Mouse (Mus musculus) heart, adult 9 months (tissue): ENCODE results near the gene Grid1.

Experiments
- DNase-seq, 2 experiments: peaks; one replicate each; pipeline ENCODE4 v3.0.0; 2022; ENCODE audit warnings: low spot score in 2 of 2

The Grid1 gene

DNA sequence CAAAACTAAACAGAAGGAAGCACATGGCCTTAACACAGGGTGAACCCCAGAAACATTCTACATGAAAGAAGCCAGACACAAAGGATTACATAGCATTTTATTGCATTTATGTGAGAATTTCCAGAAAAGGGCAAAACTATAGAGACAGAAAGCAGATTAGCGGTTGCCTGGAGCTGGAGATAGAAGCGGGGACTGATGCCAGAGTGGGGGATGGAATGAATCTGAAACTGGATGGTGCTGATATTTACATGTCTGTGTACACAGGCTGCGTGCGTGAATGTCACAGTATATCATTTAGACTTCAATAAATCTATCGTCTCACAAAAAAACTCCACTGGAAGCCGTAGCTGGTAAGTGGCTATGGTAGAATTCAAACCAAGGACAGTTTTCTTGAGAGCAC lies 96.4 kb downstream of the Grid1 start:
- no peak for DNase-seq

DNA sequence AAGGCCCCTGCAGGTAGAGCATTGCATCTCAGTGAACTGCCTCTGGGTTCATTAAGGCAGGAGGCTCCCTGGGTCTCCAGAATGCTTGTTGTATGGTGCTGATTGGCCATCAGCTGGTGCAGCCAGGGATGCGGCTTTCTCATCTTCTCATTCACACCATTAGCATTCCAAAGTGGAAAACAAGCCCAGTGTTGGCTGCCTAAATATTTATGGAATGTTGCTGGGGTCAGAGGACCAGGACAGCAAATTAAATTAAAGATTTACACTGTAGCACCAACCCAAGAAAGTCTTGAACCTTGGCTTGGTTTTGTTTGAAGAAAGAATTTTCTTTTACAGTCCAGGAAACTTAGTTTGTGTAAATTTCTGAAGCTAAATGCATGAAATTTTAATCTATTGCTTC lies 97.2 kb downstream of the Grid1 start:
- no peak for DNase-seq

DNA sequence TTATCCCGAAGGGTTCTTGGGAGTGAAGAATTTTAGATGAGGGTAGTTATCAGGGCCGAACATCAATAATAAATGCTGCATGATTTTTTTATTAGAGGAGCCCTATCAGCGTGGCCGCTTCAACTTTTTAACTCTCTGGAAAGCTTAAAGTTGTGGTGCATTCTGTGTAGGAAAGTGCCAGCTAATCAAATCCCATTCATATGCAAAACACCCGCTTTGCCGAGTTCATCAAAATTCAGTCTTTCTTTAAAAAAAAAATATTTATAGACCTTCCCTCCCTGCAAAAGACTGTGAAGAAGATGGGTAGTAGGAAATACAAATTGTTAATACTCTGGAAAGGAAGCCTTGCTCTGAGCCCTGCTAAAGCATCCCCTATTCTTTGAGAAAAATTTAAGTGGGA lies 99.3 kb downstream of the Grid1 start:
- no peak for DNase-seq

DNA sequence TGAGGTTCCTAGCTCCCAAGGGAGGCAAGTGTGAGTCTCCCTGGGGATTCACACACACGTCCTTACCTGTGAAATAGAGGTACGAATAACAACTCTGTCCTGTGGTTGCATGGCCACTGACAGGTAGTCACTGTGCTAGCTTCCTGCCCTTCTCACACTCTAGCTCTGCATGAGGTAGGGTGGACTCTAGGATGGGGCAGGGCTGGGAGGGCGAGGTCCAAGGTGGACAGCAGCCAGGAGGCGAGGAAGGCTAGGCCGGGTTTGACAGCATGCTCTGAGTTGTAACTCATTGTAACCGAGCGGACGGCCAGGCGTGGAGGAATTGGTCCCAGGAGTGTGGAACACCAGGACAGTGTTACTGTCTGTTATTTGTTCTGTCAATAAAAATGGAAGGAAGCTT lies 101.4 kb downstream of the Grid1 start:
- DNase-seq = no peak

DNA sequence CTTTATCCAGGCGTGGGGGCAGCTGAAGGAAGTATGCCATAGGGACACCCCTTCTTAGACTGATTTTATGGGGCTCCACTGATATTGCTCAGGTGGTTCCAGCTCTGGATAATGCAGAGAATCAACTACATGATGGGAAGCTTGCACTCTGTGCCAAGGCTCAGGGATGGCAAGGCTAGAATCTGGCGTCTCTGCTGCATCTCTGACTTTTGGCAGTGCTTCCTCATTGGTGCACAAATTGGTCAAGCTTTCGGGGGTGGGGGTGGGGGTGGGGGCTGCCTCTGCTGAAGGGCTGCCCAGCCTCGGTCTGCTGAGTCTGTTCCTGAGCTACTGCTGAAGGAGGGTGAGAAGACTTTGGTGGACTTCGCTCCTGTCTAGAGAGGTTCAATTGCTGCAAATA lies 105.1 kb downstream of the Grid1 start:
- DNase-seq = no peak

DNA sequence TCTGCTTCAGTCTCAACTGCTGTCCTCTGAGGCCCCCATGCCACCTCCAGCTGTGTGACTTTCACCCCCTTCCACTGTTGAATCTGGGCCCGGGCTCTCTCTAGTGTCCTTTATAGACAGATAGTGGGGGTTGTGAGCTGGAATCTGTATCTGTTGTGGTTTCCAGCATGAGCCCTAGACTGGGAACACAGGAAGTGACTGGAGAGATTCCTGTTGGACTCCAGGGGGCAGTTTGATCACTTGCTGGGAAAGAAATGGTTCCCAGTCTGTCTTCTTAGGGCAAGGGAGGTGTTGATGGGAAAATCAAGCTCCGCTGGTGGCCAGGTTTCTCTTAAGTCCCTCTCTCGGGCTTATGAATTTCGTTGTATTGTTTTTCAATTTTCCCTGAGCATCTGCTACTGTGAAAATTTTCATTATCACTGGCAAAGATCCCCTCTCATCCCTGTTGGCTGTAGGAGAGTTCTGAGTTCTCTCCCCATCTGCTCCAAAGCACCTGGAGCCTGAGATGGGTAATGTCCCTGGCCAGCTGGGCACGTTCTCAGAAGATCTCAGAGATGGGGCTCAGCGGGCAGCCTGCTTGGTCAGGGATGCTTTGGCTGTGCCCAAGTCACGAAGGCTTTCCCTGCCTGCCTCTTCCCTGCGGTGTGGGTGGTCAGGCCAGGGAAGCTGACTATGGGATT lies 110.3 kb downstream of the Grid1 start:
- no peak for DNase-seq

DNA sequence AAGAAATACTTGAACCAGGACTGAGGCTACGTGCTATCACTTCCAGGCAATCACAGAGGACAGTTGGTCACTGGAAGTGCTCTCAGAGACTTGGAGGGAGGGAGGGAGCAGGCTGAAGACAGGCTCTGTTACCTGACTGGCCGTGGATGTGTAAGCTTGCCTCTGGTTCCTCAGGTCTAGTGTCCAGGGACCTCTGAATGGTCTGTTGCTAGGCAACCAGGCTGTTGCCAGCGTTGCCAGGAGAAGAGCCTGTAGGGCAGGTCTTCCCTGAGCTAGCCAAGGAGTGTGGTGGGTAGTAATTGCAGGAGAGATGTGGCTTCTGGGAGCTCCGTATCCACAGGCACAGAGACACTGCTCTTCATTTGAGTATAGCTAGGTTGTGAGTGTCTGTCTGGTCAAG lies 113.3 kb downstream of the Grid1 start:
- DNase-seq = no peak

DNA sequence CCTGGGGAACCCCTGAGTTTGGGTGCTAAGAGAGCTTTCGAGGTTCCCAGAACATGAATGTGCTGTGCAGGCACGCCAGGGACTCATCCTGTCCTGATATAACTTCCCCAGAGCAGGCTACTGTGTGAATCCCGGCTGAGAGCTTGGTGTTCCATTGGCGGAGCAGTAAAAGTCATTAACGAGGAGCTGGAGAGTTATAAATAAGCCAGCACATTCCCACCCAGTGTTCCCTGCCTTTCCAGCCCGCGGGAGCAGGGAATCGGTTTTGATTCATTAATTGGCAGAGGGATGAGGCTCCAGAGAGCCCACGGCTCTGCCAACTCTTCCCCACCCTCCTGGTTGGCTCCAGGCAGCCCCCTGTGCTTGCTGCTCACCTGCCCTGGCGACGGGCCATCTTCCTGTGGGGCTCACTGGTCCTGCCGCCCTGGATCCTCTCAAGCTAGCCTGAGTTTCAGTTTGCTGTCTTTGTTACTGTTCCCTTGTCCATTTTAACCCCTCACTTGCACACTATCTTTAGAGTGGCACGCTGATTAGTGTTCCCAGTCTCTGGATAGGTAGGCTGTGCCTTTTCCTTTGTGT lies 116.4 kb downstream of the Grid1 start:
- DNase-seq = no peak

DNA sequence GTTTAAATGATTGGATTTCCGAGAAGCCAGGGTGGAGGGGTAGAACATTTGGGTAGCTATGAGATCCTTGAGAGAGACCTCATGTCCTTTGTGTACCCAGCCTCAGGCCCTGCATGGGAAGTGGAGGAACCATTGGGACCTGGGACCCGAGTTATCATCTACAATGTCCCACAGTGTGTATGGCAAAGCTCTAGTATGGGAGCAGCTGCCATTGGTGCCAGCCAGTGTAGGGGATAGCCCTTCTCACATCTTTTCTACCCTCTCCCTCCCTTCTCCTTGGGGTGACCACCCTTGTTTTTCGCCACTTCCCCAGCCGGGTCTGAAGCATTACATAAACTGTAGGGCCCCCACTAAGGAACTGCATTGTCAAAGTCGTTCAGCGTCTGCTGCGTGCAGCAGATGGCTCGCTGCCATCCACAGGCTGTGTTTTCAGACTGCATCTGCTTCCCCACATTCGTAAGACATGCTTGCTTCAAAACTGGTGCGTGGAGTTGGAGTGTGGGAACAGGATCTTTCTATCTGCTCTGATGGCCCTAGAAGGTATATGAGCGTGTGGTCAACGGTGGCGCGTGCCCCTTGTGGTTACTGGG lies 124.6 kb downstream of the Grid1 start:
- DNase-seq = no peak

DNA sequence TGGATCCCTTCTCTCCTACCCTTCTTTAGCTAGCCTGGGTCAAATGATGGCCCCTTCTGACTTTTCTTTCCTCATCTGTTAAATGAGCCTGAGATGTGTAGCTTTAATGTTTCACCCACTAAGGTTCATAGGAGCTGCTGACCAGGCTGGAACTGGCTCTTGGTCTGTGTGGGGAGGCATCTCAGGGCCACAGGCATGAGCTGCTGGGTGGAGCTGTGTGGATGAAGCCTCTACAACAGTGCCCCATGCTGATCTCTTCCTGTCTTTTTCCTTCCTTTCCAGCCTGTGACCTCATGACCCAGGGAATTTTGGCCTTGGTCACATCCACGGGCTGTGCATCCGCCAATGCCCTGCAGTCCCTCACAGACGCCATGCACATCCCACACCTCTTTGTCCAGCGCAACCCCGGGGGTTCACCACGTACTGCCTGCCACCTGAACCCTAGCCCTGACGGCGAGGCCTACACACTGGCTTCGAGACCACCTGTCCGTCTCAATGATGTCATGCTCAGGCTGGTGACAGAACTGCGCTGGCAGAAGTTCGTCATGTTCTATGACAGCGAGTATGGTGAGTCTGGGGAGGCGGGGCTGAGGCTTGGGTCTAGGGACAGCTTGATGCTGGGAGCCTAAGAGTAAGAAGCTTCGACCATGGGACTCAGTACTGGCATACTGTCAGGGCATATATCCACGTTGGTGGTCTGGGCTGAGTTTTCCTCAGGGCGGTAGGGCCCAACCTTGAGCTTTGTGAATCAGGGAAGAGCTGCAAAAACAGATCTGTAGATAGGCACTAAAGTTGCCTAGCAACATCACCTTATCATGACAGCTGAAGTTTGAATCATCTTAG lies 125.8 kb downstream of the Grid1 start:
- no peak for DNase-seq

DNA sequence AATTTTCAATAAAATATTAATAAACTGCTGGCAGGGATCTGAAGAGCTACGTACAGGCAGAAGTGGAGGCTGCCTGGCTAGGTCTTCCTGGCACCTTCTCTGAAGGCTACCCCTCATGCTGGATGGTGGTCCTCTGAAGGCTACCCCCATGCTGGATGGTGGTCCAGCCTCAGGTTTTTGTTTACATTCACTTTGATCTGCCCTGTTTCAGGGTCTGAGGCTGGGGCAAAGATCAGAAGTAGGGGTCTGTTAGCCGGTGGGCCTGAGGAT lies 126.3 kb downstream of the Grid1 start:
- no peak for DNase-seq

DNA sequence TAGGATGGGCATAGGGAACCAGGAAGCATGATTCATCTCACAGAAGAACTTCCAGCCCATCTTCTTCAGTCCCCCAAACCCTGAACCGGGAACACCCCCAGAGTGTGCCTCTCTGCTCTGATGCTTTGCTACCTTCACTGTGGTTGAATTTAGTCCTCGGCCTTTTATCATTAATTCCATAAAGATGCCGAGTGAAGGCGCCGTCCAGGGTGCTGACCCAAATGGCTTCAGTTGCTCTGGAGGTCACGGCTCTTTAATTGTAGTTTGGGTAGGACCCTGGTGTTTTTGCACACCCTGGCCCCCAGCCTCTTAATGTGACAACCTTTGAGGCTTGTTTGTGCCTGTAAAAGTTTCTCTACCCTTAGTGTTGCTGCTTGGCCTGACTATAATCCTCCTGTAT lies 128.3 kb downstream of the Grid1 start:
- DNase-seq = no peak

DNA sequence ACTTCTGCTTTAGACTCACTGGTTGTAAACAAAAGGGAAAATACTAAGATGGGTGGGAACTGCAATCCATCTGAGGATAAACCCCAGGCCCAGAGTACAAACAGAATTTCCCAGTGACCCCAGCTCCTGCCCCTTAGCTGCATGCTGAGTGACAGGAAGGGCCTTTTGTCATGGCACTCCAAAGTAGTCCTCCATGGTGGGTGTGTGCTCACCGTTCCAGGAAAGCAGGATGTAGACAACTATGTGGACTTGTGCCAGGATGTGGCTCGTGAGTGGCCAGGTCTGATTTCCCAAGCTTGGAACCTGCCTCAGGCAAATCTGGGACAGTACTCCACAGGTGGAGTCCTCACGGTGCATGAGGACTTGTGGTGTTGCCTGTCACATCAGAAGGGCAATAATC lies 132.4 kb downstream of the Grid1 start:
- no peak for DNase-seq

DNA sequence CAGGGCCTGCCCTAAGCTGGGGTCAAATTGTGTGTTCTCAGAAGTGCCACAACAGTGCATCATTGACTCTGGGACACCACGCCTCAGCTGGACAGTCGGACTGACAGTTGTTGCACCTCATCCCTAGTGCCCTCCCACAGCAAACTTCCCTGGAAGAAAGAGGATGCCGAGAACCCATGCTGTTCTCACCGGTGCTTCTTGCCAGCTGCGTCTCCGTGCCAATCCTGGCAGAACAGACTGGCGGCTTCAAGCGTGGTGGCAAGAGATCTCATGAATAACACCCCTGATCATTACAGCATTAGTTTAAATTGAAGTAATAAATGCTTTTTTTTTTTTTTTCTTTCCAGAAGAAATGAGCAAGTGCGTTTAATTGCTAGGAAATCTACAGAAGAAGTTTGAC lies 133.7 kb downstream of the Grid1 start:
- no peak for DNase-seq

DNA sequence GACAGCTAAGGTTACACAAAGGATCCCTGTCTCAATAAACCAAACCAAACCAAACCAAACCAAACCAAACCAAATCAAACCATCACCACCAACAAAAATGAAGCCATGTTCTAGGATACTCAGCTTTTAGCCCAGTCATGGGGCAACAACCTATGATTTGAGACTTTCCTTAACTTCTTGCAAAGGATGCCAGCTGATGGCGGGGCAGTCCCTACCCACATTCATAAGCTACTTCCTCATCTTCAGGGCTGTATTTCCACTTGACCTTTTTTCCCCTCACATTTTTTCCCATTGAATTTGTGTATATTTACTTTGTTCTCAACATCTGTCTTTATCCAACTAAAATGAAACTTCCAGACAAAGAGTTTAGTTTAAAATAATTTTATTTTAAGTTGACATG lies 135.8 kb downstream of the Grid1 start:
- no peak for DNase-seq

DNA sequence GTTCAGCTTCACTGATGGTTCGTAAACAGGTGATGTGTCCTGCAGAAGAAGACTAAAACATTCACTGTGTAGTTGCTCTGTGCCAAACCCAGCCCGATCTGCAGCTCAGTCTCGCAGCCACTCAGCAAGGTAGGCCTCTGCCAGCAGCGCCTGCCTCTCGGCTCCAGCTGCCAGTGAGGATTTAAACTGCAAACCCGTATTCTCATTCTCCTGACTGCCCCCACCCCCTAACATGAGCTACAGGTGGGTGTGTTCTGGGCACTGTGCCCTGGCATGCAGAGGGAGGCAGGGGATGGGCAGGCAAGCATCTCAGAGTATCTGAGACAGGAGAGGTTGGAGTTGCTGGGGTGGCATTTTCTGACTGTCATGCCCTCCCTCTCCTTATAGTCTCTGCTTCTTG lies 140.3 kb downstream of the Grid1 start:
- no peak for DNase-seq

DNA sequence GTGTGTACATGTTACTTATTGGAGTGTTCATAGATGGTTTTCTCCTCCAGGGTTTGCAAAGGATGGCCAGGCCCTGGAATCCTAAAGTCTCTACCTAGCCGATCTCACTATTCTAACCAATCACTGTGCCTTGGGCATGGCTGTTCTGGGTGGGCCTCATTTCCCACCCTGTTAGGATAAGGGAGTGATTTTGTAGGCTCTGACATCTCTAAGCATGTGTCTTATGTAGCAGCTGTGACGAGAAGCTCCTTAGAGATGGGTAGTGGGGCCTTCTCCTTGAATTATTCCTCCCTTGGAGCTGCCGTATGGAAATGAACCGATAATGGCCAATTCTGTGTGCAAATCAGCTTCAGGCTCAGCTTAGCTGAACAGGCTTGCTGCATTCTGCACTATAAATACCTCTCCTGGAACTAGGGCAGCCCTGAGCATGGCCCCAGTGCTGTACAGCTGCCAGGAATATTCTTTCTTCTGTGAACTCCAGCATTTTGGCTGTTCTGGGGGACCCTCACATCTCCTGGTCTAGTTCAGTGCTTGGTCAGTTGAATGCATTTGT lies 143.8 kb downstream of the Grid1 start:
- no peak for DNase-seq

DNA sequence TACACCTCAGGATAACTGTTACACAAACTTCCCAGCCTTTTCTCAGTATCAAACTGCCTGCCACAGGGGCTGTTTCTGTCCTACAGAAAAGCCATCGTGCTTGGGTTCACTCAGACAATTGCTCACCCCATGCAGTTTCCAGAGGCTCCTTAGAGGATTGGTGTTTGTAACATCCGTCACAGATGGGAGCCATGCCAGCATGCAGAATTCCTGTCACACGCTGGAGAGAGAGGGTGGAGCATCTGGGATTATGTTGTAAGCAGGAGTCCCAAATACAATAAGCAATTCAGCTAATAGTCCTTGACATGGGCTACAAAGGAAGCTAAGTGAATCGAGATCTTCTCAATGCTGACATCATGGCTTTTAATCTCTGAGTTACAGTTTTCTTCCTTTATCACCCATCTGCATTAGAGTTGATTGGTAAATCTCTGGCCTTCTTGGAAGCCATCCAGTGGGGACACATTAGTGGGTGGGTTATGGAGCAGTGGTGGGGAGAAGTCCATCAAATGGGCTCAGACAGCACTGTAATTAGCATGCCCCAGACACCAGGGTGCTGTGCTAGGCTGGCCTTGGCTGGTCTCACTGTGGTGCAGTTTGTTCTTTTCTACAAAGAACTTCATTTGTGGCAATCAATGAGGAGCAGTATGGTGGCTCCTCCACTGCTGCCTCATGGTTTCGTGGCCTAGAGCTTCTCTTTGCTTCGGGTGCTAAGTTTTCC lies 149.4 kb downstream of the Grid1 start:
- DNase-seq = no peak

DNA sequence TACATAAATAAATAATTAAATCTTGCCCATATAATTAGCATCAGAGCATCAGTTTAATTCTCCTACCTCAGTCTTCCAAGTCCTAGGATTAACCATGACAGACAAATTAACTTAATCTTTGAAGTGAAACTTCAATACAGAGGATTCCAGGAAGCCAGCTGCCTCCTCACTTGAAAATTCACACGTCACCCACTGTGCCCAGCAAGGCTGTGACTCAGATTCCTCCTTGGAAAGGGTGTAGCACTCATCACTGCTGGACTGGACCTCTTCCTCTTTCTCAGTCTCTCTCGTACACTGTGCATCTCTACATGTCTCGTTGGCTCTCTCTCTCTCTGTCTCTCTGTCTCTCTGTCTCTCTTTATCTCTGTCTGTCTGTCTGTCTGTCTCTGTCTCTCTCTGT lies 153.0 kb downstream of the Grid1 start:
- DNase-seq = no peak

DNA sequence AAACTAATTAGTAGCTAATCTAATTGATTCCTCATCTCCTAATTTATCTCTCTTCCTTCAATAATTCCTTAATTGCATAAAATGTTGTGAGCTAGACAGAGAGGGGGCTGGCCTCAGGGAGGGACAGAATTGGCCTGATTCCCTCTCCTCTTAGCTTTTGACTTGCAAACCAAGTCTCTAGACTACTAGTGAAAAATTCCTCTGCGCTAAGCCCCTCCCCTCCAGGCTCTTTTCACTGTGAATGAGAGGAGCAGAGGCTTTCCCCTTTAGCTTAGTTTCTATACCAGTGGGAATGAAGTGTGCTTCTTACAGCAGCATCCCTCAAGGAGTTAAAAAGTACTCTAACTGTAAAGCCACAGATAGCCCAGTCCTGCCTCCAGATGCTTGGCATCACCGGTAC lies 160.8 kb downstream of the Grid1 start:
- no peak for DNase-seq

DNA sequence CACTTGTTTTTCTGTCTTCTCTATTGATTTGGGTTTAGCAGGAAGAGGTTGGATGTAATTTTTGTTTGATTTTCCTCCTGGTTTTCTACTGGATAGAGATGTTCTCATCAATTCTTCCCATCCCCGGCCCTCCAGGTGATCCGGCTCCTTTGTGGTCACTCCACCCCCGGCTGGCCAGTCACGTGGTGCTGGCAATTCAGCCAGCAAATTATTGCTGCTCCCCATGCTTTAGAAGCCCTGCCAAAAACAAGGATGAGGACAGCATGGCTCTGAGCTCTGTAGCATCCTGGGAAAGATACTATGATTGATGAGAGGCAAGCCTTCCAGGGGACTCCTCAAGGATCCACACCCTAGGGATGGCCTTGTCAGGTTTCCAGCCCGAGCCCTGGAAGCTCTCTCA lies 169.2 kb downstream of the Grid1 start:
- DNase-seq = no peak

DNA sequence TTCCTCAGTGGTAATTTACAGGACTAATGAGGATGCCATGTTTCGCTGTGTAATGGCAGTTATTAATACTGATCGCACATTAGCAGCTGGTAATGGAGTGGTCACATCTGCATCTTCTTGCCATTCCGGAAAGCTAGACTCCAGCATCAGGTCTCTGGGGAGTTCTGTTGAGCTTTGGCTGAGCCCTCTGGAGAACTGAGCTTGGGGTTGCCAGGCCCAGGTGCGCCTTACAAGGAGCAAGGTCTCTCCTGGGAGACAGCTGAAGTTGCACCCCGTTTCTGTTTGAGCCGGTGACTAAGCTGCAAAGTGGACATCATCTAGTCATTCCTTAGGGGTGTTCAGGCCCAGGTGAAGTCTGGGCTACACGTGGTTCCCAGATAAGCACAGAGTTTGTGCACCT lies 186.8 kb downstream of the Grid1 start:
- no peak for DNase-seq
